Mouse (Mus musculus) myocyte (in vitro differentiated cells): ENCODE measurements at regions not wholly inside any gene's neighbourhood (a gene's known extent, or its start where the extent isn't known, plus 50 kb on each side); places are given as distances from the start of the nearest gene placed in this dataset.

Experiments used
- H3K27me3 ChIP-seq: one replicate; pipeline ENCODE4 v1.6.1; 2011; ENCODE audit not compliant: control insufficient read depth, insufficient read depth, insufficient read length
- H3K36me3 ChIP-seq: one replicate; pipeline ENCODE4 v1.6.1; 2011; ENCODE audit not compliant: control insufficient read depth, insufficient read depth
- H3K4me2 ChIP-seq: one replicate; pipeline ENCODE4 v1.6.1; 2011; ENCODE audit warnings: low read depth, control low read depth
- H3K4me3 ChIP-seq: one replicate; pipeline ENCODE4 v1.5.1; 2011; ENCODE audit warnings: mild to moderate bottlenecking, control low read depth, moderate library complexity
- H3K79me2 ChIP-seq: one replicate; pipeline ENCODE4 v1.6.1; 2011; ENCODE audit not compliant: control insufficient read depth, insufficient read depth
- H3ac ChIP-seq: one replicate; pipeline ENCODE4 v1.6.1; 2011; ENCODE audit not compliant: control insufficient read depth, insufficient read length
- CEBPB ChIP-seq: IDR thresholded peaks from 2 replicates; pipeline ENCODE4 v1.6.1; 2011; ENCODE audit warnings: mild to moderate bottlenecking, moderate library complexity; ENCODE audit not compliant: poor library complexity, insufficient read depth, severe bottlenecking
- E2F4 ChIP-seq: IDR thresholded peaks from one replicate; pipeline ENCODE4 v1.6.1; 2011; ENCODE audit warnings: mild to moderate bottlenecking, control low read depth, moderate library complexity; ENCODE audit not compliant: insufficient read depth
- MAX ChIP-seq: IDR thresholded peaks from one replicate; pipeline ENCODE4 v1.6.1; 2011; ENCODE audit warnings: low read depth, mild to moderate bottlenecking, control low read depth
- MYOD1 ChIP-seq, 3 experiments: IDR thresholded peaks; one replicate each; pipeline ENCODE4 v1.6.1; 2011; ENCODE audit warnings: control low read depth in 2 of 3, low read depth in 2 of 3, mild to moderate bottlenecking in 2 of 3, moderate library complexity in 1 of 3; ENCODE audit not compliant: insufficient read length in 2 of 3, control insufficient read depth in 1 of 3
- MYOG ChIP-seq, 3 experiments: IDR thresholded peaks; one replicate each; pipeline ENCODE4 v1.6.1; 2011; ENCODE audit warnings: control low read depth in 2 of 3, low read depth in 2 of 3, mild to moderate bottlenecking in 2 of 3; ENCODE audit not compliant: insufficient read length in 2 of 3, control insufficient read depth in 1 of 3, insufficient read depth in 1 of 3
- POLR2A ChIP-seq: IDR thresholded peaks from one replicate; pipeline ENCODE4 v1.6.1; 2011; ENCODE audit warnings: low read depth, mild to moderate bottlenecking, control low read depth, moderate library complexity; ENCODE audit not compliant: insufficient read length
- POLR2AphosphoS2 ChIP-seq: IDR thresholded peaks from one replicate; pipeline ENCODE4 v1.6.1; 2011; ENCODE audit warnings: low read depth, control low read depth; ENCODE audit not compliant: insufficient read length
- REST ChIP-seq: IDR thresholded peaks from one replicate; pipeline ENCODE4 v1.6.1; 2011; ENCODE audit warnings: mild to moderate bottlenecking, control low read depth, moderate library complexity; ENCODE audit not compliant: insufficient read depth, insufficient read length
- SRF ChIP-seq: IDR thresholded peaks from one replicate; pipeline ENCODE4 v1.6.1; 2011; ENCODE audit warnings: low read depth; ENCODE audit not compliant: control insufficient read depth, insufficient read length
- TCF12 ChIP-seq: IDR thresholded peaks from one replicate; pipeline ENCODE4 v1.6.1; 2011; ENCODE audit warnings: mild to moderate bottlenecking, control low read depth; ENCODE audit not compliant: poor library complexity, insufficient read depth, severe bottlenecking
- TCF3 ChIP-seq: IDR thresholded peaks from one replicate; pipeline ENCODE4 v1.6.1; 2011; ENCODE audit warnings: low read depth, control low read depth; ENCODE audit not compliant: insufficient read length
- USF1 ChIP-seq: IDR thresholded peaks from one replicate; pipeline ENCODE4 v1.6.1; 2011; ENCODE audit warnings: low read depth, mild to moderate bottlenecking, control low read depth, moderate library complexity

- H3K4me3 ChIP-seq, result no peak overlapping the region
- no peaks in the 10 kb centered on the region for H3K79me2 ChIP-seq
- no peak overlapping the region for H3K4me2 ChIP-seq
- no peaks in the 10 kb centered on the region for H3K27me3 ChIP-seq
- no peaks in the 10 kb centered on the region for H3K36me3 ChIP-seq
- no peak for TF ChIP-seq POLR2A
- TF ChIP-seq REST, result no peak
- TF ChIP-seq USF1, result no peak
- no peak for TF ChIP-seq MYOD1 (IDR thresholded peaks at IDR 0.05; ENCODE audit: control insufficient read depth in 1 of 3, insufficient read length in 2 of 3, low read depth in 2 of 3)
- TF ChIP-seq MAX, result no peak
- no peak for TF ChIP-seq MYOG (IDR thresholded peaks at IDR 0.05; ENCODE audit: control insufficient read depth in 1 of 3, insufficient read depth in 1 of 3, insufficient read length in 2 of 3, low read depth in 2 of 3)
- no peak for TF ChIP-seq E2F4
- TF ChIP-seq TCF12, result no peak
- TF ChIP-seq POLR2AphosphoS2, result no peak
- TF ChIP-seq CEBPB, result no peak
- no peak for TF ChIP-seq SRF
- TF ChIP-seq TCF3, result no peak
- no peak overlapping the region for H3ac ChIP-seq
Observed at GRCm38 (mm10) chr13:107306232-107306631, 284.3 kb upstream of the Kif2a start.

- TF ChIP-seq TCF12 (no peak), REST (no peak), USF1 (no peak), SRF (no peak), TCF3 (no peak), MYOG (IDR thresholded peaks at IDR 0.05; ENCODE audit: control insufficient read depth in 1 of 3, insufficient read depth in 1 of 3, insufficient read length in 2 of 3, low read depth in 2 of 3) (no peak), MAX (no peak), POLR2A (no peak), CEBPB (no peak), POLR2AphosphoS2 (no peak), MYOD1 (IDR thresholded peaks at IDR 0.05; ENCODE audit: control insufficient read depth in 1 of 3, insufficient read length in 2 of 3, low read depth in 2 of 3) (no peak), E2F4 (no peak)
- Histone ChIP-seq H3ac (no peak overlapping the region), H3K4me2 (no peak overlapping the region)
Observed at GRCm38 (mm10) chr13:107305738-107306137, 283.8 kb upstream of the Kif2a start.

GRCm38 (mm10) chr13:107303878-107304277, 282.0 kb upstream of the Kif2a start:
- Histone ChIP-seq H3K27me3 (no peaks in the 10 kb centered on the region), H3K79me2 (no peaks in the 10 kb centered on the region), H3ac (no peak overlapping the region), H3K36me3 (no peaks in the 10 kb centered on the region), H3K4me3 (no peak overlapping the region), H3K4me2 (no peak overlapping the region)
- no peak for TF ChIP-seq REST
- no peak for TF ChIP-seq USF1
- TF ChIP-seq TCF3, result no peak
- no peak for TF ChIP-seq MYOG (IDR thresholded peaks at IDR 0.05; ENCODE audit: control insufficient read depth in 1 of 3, insufficient read depth in 1 of 3, insufficient read length in 2 of 3, low read depth in 2 of 3)
- TF ChIP-seq POLR2AphosphoS2, result no peak

More at GRCm38 (mm10) chr13:107305738-107306137, 283.8 kb upstream of the Kif2a start:
- H3K4me3 ChIP-seq, result no peak overlapping the region
- no peaks in the 10 kb centered on the region for H3K79me2 ChIP-seq
- H3K27me3 ChIP-seq, result no peaks in the 10 kb centered on the region
- no peaks in the 10 kb centered on the region for H3K36me3 ChIP-seq

GRCm38 (mm10) chr13:107303322-107303721, 281.4 kb upstream of the Kif2a start:
- Histone ChIP-seq H3K79me2 (no peaks in the 10 kb centered on the region), H3K4me2 (no peak overlapping the region), H3K4me3 (no peak overlapping the region), H3K36me3 (no peaks in the 10 kb centered on the region), H3K27me3 (no peaks in the 10 kb centered on the region), H3ac (no peak overlapping the region)
- no peak for TF ChIP-seq POLR2A
- no peak for TF ChIP-seq USF1
- TF ChIP-seq TCF12, result no peak
- no peak for TF ChIP-seq REST
- no peak for TF ChIP-seq CEBPB
- no peak for TF ChIP-seq MYOD1 (IDR thresholded peaks at IDR 0.05; ENCODE audit: control insufficient read depth in 1 of 3, insufficient read length in 2 of 3, low read depth in 2 of 3)
- TF ChIP-seq TCF3, result no peak
- TF ChIP-seq E2F4, result no peak
- no peak for TF ChIP-seq POLR2AphosphoS2
- TF ChIP-seq SRF, result no peak
- no peak for TF ChIP-seq MYOG (IDR thresholded peaks at IDR 0.05; ENCODE audit: control insufficient read depth in 1 of 3, insufficient read depth in 1 of 3, insufficient read length in 2 of 3, low read depth in 2 of 3)
- no peak for TF ChIP-seq MAX

GRCm38 (mm10) chr13:107300792-107301191, 278.9 kb upstream of the Kif2a start:
- Histone ChIP-seq H3K36me3 (no peaks in the 10 kb centered on the region), H3K27me3 (no peaks in the 10 kb centered on the region)

More at GRCm38 (mm10) chr13:107300792-107301191, 278.9 kb upstream of the Kif2a start:
- no peak overlapping the region for H3ac ChIP-seq
- H3K4me2 ChIP-seq, result no peak overlapping the region
- H3K79me2 ChIP-seq, result no peaks in the 10 kb centered on the region
- no peak overlapping the region for H3K4me3 ChIP-seq
- TF ChIP-seq TCF12, result no peak
- TF ChIP-seq CEBPB, result no peak
- no peak for TF ChIP-seq MAX
- TF ChIP-seq TCF3, result no peak
- TF ChIP-seq REST, result no peak
- no peak for TF ChIP-seq MYOD1 (IDR thresholded peaks at IDR 0.05; ENCODE audit: control insufficient read depth in 1 of 3, insufficient read length in 2 of 3, low read depth in 2 of 3)
- TF ChIP-seq MYOG (IDR thresholded peaks at IDR 0.05; ENCODE audit: control insufficient read depth in 1 of 3, insufficient read depth in 1 of 3, insufficient read length in 2 of 3, low read depth in 2 of 3), result no peak
- TF ChIP-seq POLR2A, result no peak
- TF ChIP-seq E2F4, result no peak
- TF ChIP-seq SRF, result no peak
- no peak for TF ChIP-seq USF1
- TF ChIP-seq POLR2AphosphoS2, result no peak
